Mouse (Mus musculus): ENCODE measurements around the gene Ndrg2. TPM values are rescaled to one million over a fixed set of nuclear protein-coding genes. Genes with fewer than 3 reads are reported as not detected.

Ndrg2 gene
- total RNA-seq, 1 experiment = 5.7 TPM

DNA sequence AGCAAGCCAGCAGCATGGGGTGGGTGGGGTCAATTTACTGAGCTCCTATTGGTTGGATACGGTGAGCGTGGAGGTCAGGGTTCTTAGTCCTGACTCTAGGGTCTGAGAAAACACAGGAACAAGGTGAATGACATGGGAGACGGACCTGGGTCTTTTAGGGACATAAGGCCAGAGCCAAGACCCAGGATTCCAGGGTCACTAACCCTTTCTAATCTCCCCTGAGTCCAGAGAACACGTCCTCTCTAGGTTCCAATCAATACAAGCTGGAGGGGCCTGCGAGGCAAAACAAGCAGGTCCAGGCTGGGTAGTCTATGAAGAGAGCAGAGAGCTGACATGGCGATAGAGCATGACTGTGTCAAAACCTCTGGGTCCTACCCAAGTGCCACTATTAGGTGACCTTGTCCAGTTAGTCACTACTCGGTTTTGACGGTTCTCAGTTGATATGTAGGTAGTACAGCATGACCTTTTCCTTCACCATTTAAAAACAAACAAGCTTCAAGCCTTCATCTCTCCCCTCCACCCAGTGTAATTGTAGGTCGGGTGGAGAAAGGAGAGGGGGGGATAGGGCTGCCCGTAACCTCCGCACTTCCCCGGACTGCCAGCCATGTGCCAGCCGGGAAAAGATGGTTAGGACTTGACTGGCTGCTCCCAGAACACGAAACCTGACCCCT lies 1.4 kb downstream of the Ndrg2 start:
- Histone ChIP-seq H3K9ac (ENCODE audit: insufficient read depth, low read depth, low read length, poor library complexity, severe bottlenecking) (peak overlapping the region; percentile 57; the same call in 1 of the 2 replicates), H3K9me3 (ENCODE audit: control insufficient read depth, insufficient read depth, low read depth, low read length) (no peaks in the 10 kb centered on the region), H3K4me3 (ENCODE audit: insufficient read depth in 1 of 2, low read depth in 1 of 2, low read length in 2 of 2, poor library complexity in 1 of 2, severe bottlenecking in 1 of 2) (peak overlapping the region; percentile 67 to 77), H3K4me1 (ENCODE audit: control insufficient read depth in 2 of 2, insufficient read depth in 2 of 2, low read length in 2 of 2, poor library complexity in 1 of 2) (peaks cover 2 to 14% of the 10 kb centered on the region in 2 experiments; a peak in 2 of 4 replicates), H3K27ac (ENCODE audit: insufficient read depth, low read depth, low read length, poor library complexity, severe bottlenecking) (no peak overlapping the region), H3K36me3 (ENCODE audit: control insufficient read depth, insufficient read depth, low read length, poor library complexity, severe bottlenecking) (peaks cover 6% of the 10 kb centered on the region; the same call in 1 of the 2 replicates)
- DNase-seq (ENCODE audit: low read depth, low spot score) = no peak
- TF ChIP-seq CHD2 (IDR thresholded peaks at IDR 0.05; ENCODE audit: low read depth, low read length) (no peak), ZNF384 (IDR thresholded peaks at IDR 0.05; ENCODE audit: low read depth, low read length) (no peak), MAFK (IDR thresholded peaks at IDR 0.05; ENCODE audit: insufficient read depth, low read depth, low read length) (no peak), ZC3H11A (IDR thresholded peaks at IDR 0.05; ENCODE audit: borderline replicate concordance, low read depth, low read length) (no peak), HCFC1 (IDR thresholded peaks at IDR 0.05; ENCODE audit: borderline replicate concordance, insufficient read depth, low read length) (no peak)
- in situ Hi-C loops (cut with MboI; ENCODE audit: low sequenced_read_pairs in 2 of 2, unreplicated experiment in 2 of 2) = loop anchor here (25.0 kb wide), 2 partner anchors 100 to 425 kb away; partner anchors contain the start of genes Sall2 (in 1 of the 2), Tmem253 (in 1 of the 2) and Zfp219 (in 1 of the 2)

DNA sequence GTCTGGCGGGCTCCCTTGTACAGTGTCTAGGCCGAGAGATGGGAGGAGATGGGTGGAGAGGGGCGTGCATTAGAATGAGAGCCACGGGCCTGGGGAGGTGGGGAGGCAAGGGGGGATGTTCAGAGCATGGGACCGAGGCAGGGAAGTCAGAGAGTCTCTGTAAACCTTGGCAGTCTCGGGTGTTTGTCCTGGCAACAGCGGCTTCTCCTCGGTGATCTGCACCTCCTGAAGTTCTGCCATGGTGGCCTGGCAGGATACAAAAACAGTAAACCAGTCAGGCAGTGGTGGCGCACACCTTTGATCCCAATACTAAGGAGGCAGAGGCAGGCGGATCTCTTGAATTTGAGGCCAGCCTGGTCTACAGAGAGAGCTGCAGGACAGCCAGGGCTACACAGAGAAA lies 2.7 kb downstream of the Ndrg2 start:
- Histone ChIP-seq H3K4me1 (ENCODE audit: control insufficient read depth in 2 of 2, insufficient read depth in 2 of 2, low read length in 2 of 2, poor library complexity in 1 of 2) (peaks cover 2 to 14% of the 10 kb centered on the region in 2 experiments; a peak in 2 of 4 replicates), H3K27ac (ENCODE audit: insufficient read depth, low read depth, low read length, poor library complexity, severe bottlenecking) (no peak overlapping the region), H3K9ac (ENCODE audit: insufficient read depth, low read depth, low read length, poor library complexity, severe bottlenecking) (no peak overlapping the region), H3K4me3 (ENCODE audit: insufficient read depth in 1 of 2, low read depth in 1 of 2, low read length in 2 of 2, poor library complexity in 1 of 2, severe bottlenecking in 1 of 2) (no peak overlapping the region), H3K36me3 (ENCODE audit: control insufficient read depth, insufficient read depth, low read length, poor library complexity, severe bottlenecking) (peaks cover 15% of the 10 kb centered on the region; the same call in 1 of the 2 replicates), H3K9me3 (ENCODE audit: control insufficient read depth, insufficient read depth, low read depth, low read length) (no peaks in the 10 kb centered on the region)
- DNase-seq (ENCODE audit: low read depth, low spot score) = no peak
- in situ Hi-C loops (cut with MboI; ENCODE audit: low sequenced_read_pairs in 2 of 2, unreplicated experiment in 2 of 2) = loop anchor here (25.0 kb wide), 2 partner anchors 101 to 426 kb away; partner anchors contain the start of genes Sall2 (in 1 of the 2), Tmem253 (in 1 of the 2) and Zfp219 (in 1 of the 2)
- TF ChIP-seq CHD2 (IDR thresholded peaks at IDR 0.05; ENCODE audit: low read depth, low read length) (no peak), ZNF384 (IDR thresholded peaks at IDR 0.05; ENCODE audit: low read depth, low read length) (no peak), HCFC1 (IDR thresholded peaks at IDR 0.05; ENCODE audit: borderline replicate concordance, insufficient read depth, low read length) (no peak), MAFK (IDR thresholded peaks at IDR 0.05; ENCODE audit: insufficient read depth, low read depth, low read length) (no peak), ZC3H11A (IDR thresholded peaks at IDR 0.05; ENCODE audit: borderline replicate concordance, low read depth, low read length) (no peak)

DNA sequence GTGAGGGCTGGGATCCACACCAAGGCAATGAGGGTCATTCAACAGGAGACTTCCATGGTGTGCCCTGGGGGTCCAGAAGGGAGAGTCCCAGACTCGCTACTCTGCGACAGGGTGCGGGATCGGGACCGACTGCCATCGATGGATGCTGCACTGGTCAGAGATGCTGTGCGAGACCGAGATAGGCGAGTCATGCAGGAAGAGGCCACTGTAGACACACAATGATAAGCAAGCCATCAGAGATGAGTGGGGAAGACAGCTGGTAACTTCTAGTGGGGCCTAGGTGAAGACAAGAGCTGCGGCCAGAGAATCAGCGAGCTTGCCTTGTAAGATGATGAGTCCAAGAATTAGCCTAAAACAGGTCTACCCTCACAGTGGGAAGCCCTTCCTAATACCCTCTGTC lies 7.9 kb downstream of the Ndrg2 start:
- no peak for TF ChIP-seq CHD2 (IDR thresholded peaks at IDR 0.05; ENCODE audit: low read depth, low read length)
- no peak for TF ChIP-seq ZC3H11A (IDR thresholded peaks at IDR 0.05; ENCODE audit: borderline replicate concordance, low read depth, low read length)
- TF ChIP-seq MAFK (IDR thresholded peaks at IDR 0.05; ENCODE audit: insufficient read depth, low read depth, low read length) = no peak
- TF ChIP-seq ZNF384 (IDR thresholded peaks at IDR 0.05; ENCODE audit: low read depth, low read length) = no peak
- no peak for TF ChIP-seq HCFC1 (IDR thresholded peaks at IDR 0.05; ENCODE audit: borderline replicate concordance, insufficient read depth, low read length)
- Histone ChIP-seq H3K9ac (ENCODE audit: insufficient read depth, low read depth, low read length, poor library complexity, severe bottlenecking) (no peak overlapping the region), H3K27ac (ENCODE audit: insufficient read depth, low read depth, low read length, poor library complexity, severe bottlenecking) (no peak overlapping the region), H3K36me3 (ENCODE audit: control insufficient read depth, insufficient read depth, low read length, poor library complexity, severe bottlenecking) (peaks cover 25% of the 10 kb centered on the region; the same call in 1 of the 2 replicates), H3K4me3 (ENCODE audit: insufficient read depth in 1 of 2, low read depth in 1 of 2, low read length in 2 of 2, poor library complexity in 1 of 2, severe bottlenecking in 1 of 2) (no peak overlapping the region), H3K4me1 (ENCODE audit: control insufficient read depth in 2 of 2, insufficient read depth in 2 of 2, low read length in 2 of 2, poor library complexity in 1 of 2) (peaks cover 0 to 9% of the 10 kb centered on the region in 2 experiments; a peak in 2 of 4 replicates), H3K9me3 (ENCODE audit: control insufficient read depth, insufficient read depth, low read depth, low read length) (no peaks in the 10 kb centered on the region)
- in situ Hi-C loops (cut with MboI; ENCODE audit: low sequenced_read_pairs in 2 of 2, unreplicated experiment in 2 of 2) = loop anchor here (5.0 to 25.0 kb wide), 3 partner anchors 86 to 431 kb away; partner anchors contain the start of genes Sall2 (in 1 of the 2), Tmem253 (in 1 of the 2) and Zfp219 (in 1 of the 2)
- no peak for DNase-seq (ENCODE audit: low read depth, low spot score)

DNA sequence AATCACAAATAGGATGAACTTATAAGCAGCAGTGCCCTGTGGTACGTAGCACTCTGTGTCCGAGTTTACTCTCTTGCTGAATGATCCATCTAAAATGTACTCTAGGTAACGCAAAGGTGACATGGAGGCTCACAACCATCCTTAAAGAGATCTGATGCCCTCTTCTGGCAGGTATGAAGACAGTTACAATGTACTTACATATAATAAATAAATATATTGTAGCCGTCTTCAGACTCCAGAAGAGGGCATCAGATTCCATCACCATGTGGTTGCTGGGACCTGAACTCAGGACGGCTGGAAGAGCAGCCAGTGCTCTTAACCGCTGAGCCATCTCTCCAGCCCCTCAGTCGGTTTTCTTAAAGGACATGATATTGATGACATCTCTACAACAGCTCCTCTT lies 9.3 kb downstream of the Ndrg2 start:
- Histone ChIP-seq H3K36me3 (ENCODE audit: control insufficient read depth, insufficient read depth, low read length, poor library complexity, severe bottlenecking) (peaks cover 23% of the 10 kb centered on the region; the same call in 1 of the 2 replicates), H3K9ac (ENCODE audit: insufficient read depth, low read depth, low read length, poor library complexity, severe bottlenecking) (no peak overlapping the region), H3K4me3 (ENCODE audit: insufficient read depth in 1 of 2, low read depth in 1 of 2, low read length in 2 of 2, poor library complexity in 1 of 2, severe bottlenecking in 1 of 2) (no peak overlapping the region), H3K4me1 (ENCODE audit: control insufficient read depth in 2 of 2, insufficient read depth in 2 of 2, low read length in 2 of 2, poor library complexity in 1 of 2) (peaks cover 0 to 8% of the 10 kb centered on the region in 2 experiments; a peak in 1 of 4 replicates), H3K27ac (ENCODE audit: insufficient read depth, low read depth, low read length, poor library complexity, severe bottlenecking) (no peak overlapping the region), H3K9me3 (ENCODE audit: control insufficient read depth, insufficient read depth, low read depth, low read length) (no peaks in the 10 kb centered on the region)
- TF ChIP-seq MAFK (IDR thresholded peaks at IDR 0.05; ENCODE audit: insufficient read depth, low read depth, low read length) (no peak), ZNF384 (IDR thresholded peaks at IDR 0.05; ENCODE audit: low read depth, low read length) (no peak), CHD2 (IDR thresholded peaks at IDR 0.05; ENCODE audit: low read depth, low read length) (no peak), ZC3H11A (IDR thresholded peaks at IDR 0.05; ENCODE audit: borderline replicate concordance, low read depth, low read length) (no peak), HCFC1 (IDR thresholded peaks at IDR 0.05; ENCODE audit: borderline replicate concordance, insufficient read depth, low read length) (no peak)
- in situ Hi-C loops (cut with MboI; ENCODE audit: low sequenced_read_pairs in 2 of 2, unreplicated experiment in 2 of 2) = loop anchor here (5.0 to 25.0 kb wide), 3 partner anchors 88 to 433 kb away; partner anchors contain the start of genes Sall2 (in 1 of the 2), Tmem253 (in 1 of the 2) and Zfp219 (in 1 of the 2)
- DNase-seq (ENCODE audit: low read depth, low spot score) = no peak
